Mouse (Mus musculus): ENCODE data around the gene Trp53. TPM values are rescaled to one million over a fixed set of nuclear protein-coding genes. Genes with fewer than 3 reads are reported as not detected.

The Trp53 gene
- total RNA-seq (2023) = 112 TPM

DNA sequence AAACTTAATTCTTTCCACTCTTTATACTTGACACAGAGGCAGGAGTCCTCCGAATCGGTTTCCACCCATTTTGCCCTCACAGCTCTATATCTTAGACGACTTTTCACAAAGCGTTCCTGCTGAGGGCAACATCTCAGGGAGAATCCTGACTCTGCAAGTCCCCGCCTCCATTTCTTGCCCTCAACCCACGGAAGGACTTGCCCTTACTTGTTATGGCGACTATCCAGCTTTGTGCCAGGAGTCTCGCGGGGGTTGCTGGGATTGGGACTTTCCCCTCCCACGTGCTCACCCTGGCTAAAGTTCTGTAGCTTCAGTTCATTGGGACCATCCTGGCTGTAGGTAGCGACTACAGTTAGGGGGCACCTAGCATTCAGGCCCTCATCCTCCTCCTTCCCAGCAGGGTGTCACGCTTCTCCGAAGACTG lies at the start of gene Trp53, which contains the start of gene Wrap53:
Gene Trp53 (plus strand): TSS at position 269 of the 424 bp plus-strand sequence.
Gene Wrap53 (minus strand): TSS at position 165 of the 424 bp plus-strand sequence.

DNA sequence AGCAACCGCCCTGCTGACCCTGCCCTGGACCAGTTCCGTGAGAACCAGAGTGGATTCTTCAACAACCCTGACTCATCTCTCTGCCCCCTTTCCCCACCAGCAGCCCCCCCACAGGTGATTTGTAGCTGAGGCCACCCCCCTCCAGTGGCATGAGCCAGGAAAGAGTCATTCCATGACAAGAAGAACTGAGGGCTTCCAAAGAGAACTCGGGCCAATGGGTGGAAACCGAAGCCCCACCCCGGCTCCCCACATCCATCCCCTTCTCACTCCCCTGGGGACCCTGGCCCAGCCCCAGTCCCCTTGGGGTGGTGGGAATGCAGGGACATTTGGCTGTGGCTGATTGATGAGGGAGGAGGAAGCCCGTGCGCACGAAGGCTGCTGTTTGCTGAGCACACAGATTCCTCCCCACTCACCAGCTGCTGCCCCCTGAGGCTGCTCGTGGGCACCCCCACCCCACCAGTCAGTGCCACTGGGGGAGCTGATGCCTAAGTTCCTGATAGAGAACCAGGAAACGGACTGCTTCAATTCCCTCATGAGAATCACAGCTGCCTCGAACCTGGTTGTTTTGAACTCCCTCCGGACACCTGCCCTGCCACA lies 31.0 kb upstream of the Trp53 start, which contains the start of gene Dnah2:
Gene Dnah2 (minus strand): TSS at position 51 of the 597 bp plus-strand sequence.

DNA sequence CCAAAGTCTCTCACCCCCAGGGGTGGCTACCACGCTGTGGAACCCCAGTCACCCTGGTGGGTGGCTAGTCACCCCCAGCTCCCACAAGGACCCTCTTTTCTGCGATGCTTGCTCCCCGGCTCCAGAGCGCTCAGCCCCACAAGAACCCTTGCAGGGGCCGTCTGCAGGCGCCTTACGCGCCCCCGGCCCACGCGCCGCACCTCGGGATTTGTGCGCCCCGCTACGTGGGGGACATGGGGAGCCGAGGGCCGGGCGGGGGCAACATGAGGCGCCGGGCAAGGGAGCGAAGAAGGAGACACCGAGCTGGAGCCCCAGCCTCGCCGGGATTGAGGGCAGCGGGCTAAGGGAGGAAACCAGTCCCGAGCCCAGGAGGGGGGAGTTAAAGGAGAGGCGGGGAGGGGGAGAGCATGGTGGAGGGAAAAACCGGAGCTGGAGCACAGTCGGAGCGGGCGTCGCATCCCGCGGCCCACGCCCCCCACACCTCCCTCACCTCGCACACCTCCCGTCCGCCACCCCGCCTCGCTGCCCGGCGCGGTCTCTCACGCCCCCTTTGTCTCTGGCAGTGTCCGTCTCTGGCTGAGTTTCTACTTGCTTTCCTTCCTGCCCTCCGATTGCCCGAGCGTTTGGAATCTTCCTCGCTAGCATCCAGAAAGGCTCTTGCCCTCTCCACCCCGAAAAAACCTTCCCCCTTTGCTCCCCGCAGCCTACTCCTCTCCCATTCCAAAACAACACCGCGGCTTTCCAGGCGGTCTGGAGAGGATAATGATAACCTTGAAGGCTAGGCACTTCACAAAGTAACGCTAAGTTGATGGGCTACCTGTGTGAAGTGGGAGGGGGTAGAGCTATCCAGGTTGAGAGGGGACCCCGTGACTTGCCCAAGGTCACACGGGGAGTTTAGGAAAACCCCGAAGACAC lies 20.1 kb upstream of the Trp53 start, which contains the start of gene Efnb3:
Gene Efnb3 (minus strand): TSS at position 355 of the 915 bp plus-strand sequence.

DNA sequence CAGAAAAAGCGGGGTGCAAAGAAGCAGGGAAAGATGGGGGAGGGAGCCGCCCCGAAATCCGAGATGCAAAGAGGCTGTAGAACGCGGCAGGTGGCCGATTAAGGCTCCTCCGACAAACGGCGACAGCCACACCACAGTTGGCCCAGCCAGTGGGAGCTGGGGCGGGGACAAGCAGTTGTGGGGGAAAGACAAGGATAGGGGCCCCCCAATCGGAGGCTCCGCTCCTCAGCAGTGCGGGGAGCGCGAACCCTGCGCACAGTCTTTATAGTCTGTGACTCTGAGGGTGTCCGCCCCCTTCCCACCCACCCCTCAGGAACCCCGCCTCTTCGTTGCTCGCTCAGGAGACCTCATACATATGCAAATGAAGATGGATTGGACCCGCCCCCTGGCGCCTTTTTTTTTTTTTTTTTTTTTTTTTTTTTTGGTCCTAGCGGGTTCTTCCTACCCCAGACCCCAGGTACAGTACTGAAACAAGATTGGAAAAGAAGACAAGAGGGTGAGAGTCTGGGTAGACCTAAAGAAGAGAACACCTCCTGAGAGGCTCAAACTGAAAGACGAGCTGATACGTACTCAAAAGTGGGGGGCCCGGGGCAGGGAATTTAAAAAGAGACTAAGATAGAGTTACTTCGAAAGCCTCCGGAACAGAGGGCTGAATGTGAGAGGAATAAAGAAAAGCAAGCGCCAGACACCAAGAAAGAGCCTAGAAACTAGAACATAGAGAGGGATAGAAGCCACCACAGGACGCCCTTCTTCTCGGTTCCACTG lies 25.7 kb downstream of the Trp53 start, which contains the start of gene Atp1b2:
Gene Atp1b2 (minus strand): TSS at position 217 of the 765 bp plus-strand sequence.

DNA sequence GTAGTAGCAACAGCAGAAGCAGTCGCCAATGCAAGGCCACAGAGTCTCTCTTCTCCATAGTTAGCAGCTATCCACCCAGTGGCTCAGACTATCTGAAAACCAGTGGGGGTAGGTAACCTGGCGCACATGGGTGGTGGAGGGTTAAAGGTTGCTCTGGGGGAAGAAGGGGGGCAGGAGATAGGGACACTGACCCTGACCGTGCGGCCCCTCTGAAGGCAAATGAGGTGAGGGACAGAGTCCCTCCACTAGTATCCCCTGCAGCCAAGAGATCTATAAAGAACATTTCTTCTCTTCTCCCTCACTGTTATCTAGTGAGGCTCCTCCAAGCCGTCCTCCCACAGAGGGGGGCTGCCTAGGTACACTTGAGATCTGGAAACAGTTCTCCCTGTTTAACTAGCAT lies 37.6 kb downstream of the Trp53 start, which contains the start of gene Shbg:
Gene Shbg (minus strand): TSS at position 101 of the 400 bp plus-strand sequence.

DNA sequence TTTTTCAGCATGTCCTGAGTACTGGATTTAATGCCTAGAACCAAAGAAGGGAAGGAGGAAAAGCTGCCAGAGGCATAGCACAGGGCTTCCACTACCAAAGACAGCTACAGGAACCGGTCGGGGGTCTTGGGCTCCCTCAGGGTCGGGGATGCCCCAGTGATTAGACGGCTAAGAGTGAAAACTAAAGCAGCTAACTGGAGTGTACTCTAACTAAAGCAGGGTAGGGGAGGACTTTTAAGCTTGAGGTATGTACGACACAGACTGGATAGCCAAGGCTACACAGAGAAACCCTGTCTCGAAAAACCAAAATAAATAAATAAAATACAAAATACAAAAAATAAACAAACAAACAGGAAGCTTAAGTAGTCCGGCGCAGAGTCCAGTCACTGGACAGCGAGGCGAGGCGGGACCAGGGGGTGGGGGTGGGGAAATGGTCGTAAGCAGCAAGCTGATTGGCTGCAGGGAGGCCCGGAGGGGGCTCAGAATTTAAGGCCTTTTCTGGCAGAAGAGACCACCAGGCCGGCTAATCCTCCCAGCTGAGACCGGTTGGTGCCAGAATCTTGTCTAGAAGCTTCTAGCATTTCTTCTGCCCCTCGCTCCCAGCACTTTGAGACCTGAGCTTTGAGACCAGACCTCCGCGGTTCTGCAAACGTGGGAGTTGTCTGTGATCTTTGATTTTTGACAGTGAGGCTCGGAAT lies 41.6 kb downstream of the Trp53 start, which contains the start of gene Sat2:
Gene Sat2 (plus strand): TSS at position 454 of the 698 bp plus-strand sequence.

DNA sequence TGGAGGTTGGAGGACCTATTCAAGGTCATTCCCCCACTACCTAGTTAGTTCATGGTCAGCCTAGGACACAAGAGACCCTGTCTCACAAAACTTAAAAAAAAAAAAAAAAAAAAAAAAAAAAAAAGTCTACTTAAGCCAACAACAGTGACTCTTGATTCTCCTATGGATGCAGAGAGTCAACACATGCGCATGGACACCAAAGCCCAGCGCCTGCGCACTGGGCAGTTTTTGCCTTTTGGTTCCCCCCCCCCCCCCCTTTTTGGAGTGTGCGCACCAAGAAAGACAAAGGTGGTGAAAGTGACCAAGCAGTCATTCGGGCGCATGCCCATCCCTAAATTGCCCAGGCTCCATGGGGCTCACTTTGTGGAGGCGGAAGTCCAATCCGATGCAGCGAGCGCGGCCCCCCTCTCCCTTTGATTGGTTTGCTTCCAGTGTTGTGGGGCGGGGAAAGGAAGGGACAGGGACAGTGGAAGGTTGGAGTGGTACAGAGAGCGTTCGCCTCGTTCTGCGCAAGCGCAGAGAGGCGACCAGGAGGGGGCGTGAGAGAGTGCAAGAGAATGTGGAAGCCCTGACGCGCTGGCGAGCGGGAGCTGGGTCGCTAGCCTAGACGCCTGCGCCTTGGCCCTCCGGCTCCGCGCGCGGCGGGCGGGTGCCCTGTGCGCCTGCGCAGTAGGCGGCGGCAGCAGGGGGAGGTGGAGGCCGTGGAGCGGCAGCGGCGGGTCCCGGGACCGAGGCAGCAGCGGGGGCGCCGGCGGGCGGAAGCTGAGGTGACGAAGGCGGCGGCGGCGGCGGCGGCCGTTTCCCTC lies 52.3 kb downstream of the Trp53 start, which contains the start of gene Fxr2:
Gene Fxr2 (plus strand): TSS at position 707 of the 806 bp plus-strand sequence.

Other genes starting within 250 kb of the Trp53 start
- 0.85 TPM for gene Rnf227, start 239.9 kb upstream of the Trp53 start, total RNA-seq (2023)
- 737 TPM for gene Chd3, start 211.0 kb upstream of the Trp53 start, total RNA-seq (2023)
- gene Naa38, start 184.9 kb upstream of the Trp53 start, total RNA-seq (2023) = 29.4 TPM
- 32.5 TPM for gene Cyb5d1, start 184.7 kb upstream of the Trp53 start, total RNA-seq (2023)
- gene Tmem88, start 182.1 kb upstream of the Trp53 start, total RNA-seq (2023) = 7.9 TPM
- 254 TPM for gene Kdm6b, start 166.7 kb upstream of the Trp53 start, total RNA-seq (2023)
- gene Dnah2, start 31.2 kb upstream of the Trp53 start, total RNA-seq (2023) = 0.59 TPM
- 0.23 TPM for gene Efnb3, start 20.2 kb upstream of the Trp53 start, total RNA-seq (2023)
- gene Wrap53, start 104 bp upstream of the Trp53 start, total RNA-seq (2023) = 7.5 TPM
- gene Atp1b2, start 25.6 kb downstream of the Trp53 start, total RNA-seq (2023) = 0.91 TPM
- not detected for gene Shbg, start 37.5 kb downstream of the Trp53 start, total RNA-seq (2023)
- gene Sat2, start 41.7 kb downstream of the Trp53 start, total RNA-seq (2023) = not detected
- gene Fxr2, start 52.6 kb downstream of the Trp53 start, total RNA-seq (2023) = 64.1 TPM
- gene Sox15, start 75.0 kb downstream of the Trp53 start, total RNA-seq (2023) = 0.70 TPM
- gene Mpdu1, start 82.3 kb downstream of the Trp53 start, total RNA-seq (2023) = 70.5 TPM
- gene Cd68, start 85.8 kb downstream of the Trp53 start, total RNA-seq (2023) = 9.1 TPM
- 715 TPM for gene Eif4a1, start 92.1 kb downstream of the Trp53 start, total RNA-seq (2023)
- 110 TPM for gene Senp3, start 101.7 kb downstream of the Trp53 start, total RNA-seq (2023)
- gene Tnfsf13, start 105.4 kb downstream of the Trp53 start, total RNA-seq (2023) = not detected
- gene Tnfsf12, start 115.5 kb downstream of the Trp53 start, total RNA-seq (2023) = 0.76 TPM
- not detected for gene Tnfsfm13, start 115.7 kb downstream of the Trp53 start, total RNA-seq (2023)
- 169 TPM for gene Polr2a, start 178.3 kb downstream of the Trp53 start, total RNA-seq (2023)
- not detected for gene Slc35g3, start 181.6 kb downstream of the Trp53 start, total RNA-seq (2023)
- 52.5 TPM for gene Zbtb4, start 185.6 kb downstream of the Trp53 start, total RNA-seq (2023)
- gene Chrnb1, start 215.6 kb downstream of the Trp53 start, total RNA-seq (2023) = 1.9 TPM
- not detected for gene Fgf11, start 221.5 kb downstream of the Trp53 start, total RNA-seq (2023)
- gene Tmem102, start 225.3 kb downstream of the Trp53 start, total RNA-seq (2023) = not detected
- not detected for gene Gm39566, start 234.9 kb downstream of the Trp53 start, total RNA-seq (2023)
- not detected for gene Spem2, start 238.1 kb downstream of the Trp53 start, total RNA-seq (2023)
- not detected for gene Spem1, start 241.8 kb downstream of the Trp53 start, total RNA-seq (2023)

Data from CD4-positive naive resting alpha-beta T cell, adult 76 days (primary cell).